Mouse (Mus musculus) cerebellum, adult 2 months (tissue): ENCODE measurements around the gene Tbck.

Source experiments
- CTCF ChIP-seq: fragments of 200-500 bp; IDR thresholded peaks from 2 replicates; pipeline ENCODE4 v1.5.1; 2011; ENCODE audit warnings: low read depth, mild to moderate bottlenecking, control low read depth, low read length, moderate library complexity, borderline replicate concordance; ENCODE audit not compliant: insufficient read depth
- POLR2A ChIP-seq: fragments of 200-500 bp; IDR thresholded peaks from 2 replicates; pipeline ENCODE4 v1.6.1; 2011; ENCODE audit warnings: low read length, control low read depth, borderline replicate concordance; ENCODE audit not compliant: insufficient read depth

DNA sequence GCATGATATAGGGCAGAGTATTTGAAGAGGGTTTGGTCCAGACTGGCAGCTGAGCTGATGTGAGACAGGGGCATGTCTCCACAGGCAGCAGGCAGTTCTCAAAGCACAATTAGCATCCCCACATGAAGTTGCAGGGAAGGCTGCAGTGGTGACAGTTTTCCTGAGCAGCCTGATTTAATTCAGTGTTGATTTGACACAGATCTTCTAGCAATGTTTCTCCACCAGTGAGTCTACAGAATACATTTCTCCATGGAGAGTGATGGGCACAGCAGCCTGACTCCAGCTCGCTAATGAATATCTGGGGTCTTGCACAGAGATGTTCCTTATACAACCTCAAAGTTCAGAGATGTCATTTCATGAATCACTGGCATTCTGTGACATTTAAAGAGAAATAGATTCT lies 99.1 kb downstream of the Tbck start:
- TF ChIP-seq CTCF (no peak), POLR2A (no peak)
